Mouse (Mus musculus) stomach, postnatal 0 days (tissue): ENCODE measurements around the gene Anapc2. TPM values are rescaled to one million over a fixed set of nuclear protein-coding genes. Genes with fewer than 3 reads are reported as not detected.

Experiments used
- ATAC-seq: fragments of 200-750 bp; cut with Nextera tagmentation; 2 replicates; pipeline ENCODE4 v1.8.0; 2017; ENCODE audit not compliant: low FRiP score, low TSS enrichment
- DNase-seq: peaks from one replicate; pipeline ENCODE4 v3.0.0-alpha.2; 2016; ENCODE audit warnings: low spot score
- H3K27ac ChIP-seq: fragments of 300-500 bp; sonication (generic); replicated peaks from 2 replicates; pipeline ENCODE4 v1.5.1; 2014; ENCODE audit warnings: mild to moderate bottlenecking, control low read depth
- H3K27me3 ChIP-seq: fragments of 300-500 bp; sonication (generic); 2 replicates; pipeline ENCODE4 v1.6.1; 2014; ENCODE audit warnings: low read length; ENCODE audit not compliant: control insufficient read depth, insufficient read depth
- H3K36me3 ChIP-seq: fragments of 300-500 bp; sonication (generic); 2 replicates; pipeline ENCODE4 v1.6.1; 2014; ENCODE audit warnings: low read length, mixed read lengths; ENCODE audit not compliant: control insufficient read depth, insufficient read depth
- H3K4me1 ChIP-seq: fragments of 300-500 bp; sonication (generic); replicated peaks from 2 replicates; pipeline ENCODE4 v1.6.1; 2014; ENCODE audit warnings: antibody characterized with exemption; ENCODE audit not compliant: control insufficient read depth, insufficient read depth
- H3K4me2 ChIP-seq: fragments of 300-500 bp; sonication (generic); replicated peaks from 2 replicates; pipeline ENCODE4 v1.6.1; 2014; ENCODE audit warnings: low read depth, mild to moderate bottlenecking, control low read depth, moderate library complexity
- H3K4me3 ChIP-seq: fragments of 300-500 bp; sonication (generic); 2 replicates; pipeline ENCODE4 v1.5.1; 2014; ENCODE audit warnings: low read depth, low read length, control low read depth
- H3K9ac ChIP-seq: fragments of 300-500 bp; sonication (generic); 2 replicates; pipeline ENCODE4 v1.6.1; 2014; ENCODE audit warnings: mild to moderate bottlenecking, low read length, control low read depth, mixed read lengths
- H3K9me3 ChIP-seq: fragments of 300-500 bp; sonication (generic); 2 replicates; pipeline ENCODE4 v1.6.1; 2016; ENCODE audit warnings: low read length; ENCODE audit not compliant: control insufficient read depth
- CTCF ChIP-seq: IDR thresholded peaks from 2 replicates; pipeline ENCODE4 v1.5.1; 2016; ENCODE audit warnings: antibody characterized with exemption, low read depth, mild to moderate bottlenecking, moderate library complexity
- EP300 ChIP-seq: optimal IDR thresholded peaks from 2 replicates; pipeline ENCODE3; 2016; ENCODE audit warnings: antibody characterized with exemption
- WGBS: fragments of 180-500 bp; shearing (Covaris S2); extraction: QIAGEN DNeasy Blood & Tissue Kit; methylation state at CpG from one replicate; pipeline ENCODE4 v1.1.7; 2014; 5-methylcytosine and 5-hydroxymethylcytosine counted together
- polyA plus RNA-seq: library from polyadenylated mRNA; unstranded; fragments of >200 nt; fragmentation: Nextera tagmentation; extraction: Ambion mirVana; gene quantifications from 2 replicates; pipeline ENCODE4 v1.2.1, GENCODE M21; 2015

Anapc2 gene
- polyA plus RNA-seq, 1 experiment from 2014 or later, result 57.5 TPM

DNA sequence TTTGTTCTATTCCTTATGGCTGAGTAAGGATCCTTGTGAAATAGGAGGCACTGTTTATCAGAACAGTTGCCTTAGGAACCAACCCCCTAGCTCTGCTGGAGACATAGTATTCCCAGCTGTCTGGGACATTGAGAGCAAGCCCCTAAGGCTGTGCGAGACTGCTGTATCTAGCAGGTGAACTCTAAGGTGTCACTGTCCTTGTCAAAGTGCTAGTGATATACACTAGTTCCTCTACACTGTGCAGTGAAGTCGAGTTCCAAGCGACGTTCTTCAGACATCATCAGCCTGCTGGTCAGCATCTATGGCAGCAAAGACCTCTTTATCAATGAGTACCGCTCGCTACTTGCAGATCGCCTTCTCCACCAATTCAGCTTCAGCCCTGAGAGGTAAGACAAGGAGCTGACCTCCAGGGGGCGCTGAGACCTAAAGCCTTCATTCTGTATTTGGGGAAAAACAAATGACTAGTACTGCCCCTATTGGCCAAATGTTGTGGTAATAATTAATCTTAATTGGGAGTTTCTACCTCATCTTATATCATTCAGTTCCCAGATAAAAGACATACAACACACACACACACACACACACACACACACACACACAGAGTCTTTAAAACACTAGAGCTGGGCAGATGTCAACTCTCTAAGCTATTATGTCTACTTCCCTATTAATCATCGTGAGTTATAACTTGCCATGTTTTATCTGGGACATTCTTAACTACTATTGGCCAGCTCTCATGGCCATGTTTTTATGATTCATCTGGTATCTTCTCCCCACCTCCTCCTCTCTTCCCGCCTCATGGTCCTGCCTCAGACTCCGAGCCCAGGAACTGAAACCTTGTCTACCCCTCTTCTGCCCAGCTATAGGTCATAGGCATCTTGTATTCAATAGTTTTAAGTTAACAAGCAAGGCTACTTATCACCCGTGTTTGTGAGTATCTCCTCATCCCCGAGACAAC is 6.9 kb downstream of the Anapc2 start:
- Histone ChIP-seq H3K4me3 (no peak overlapping the region), H3K4me1 (no peaks in the 10 kb centered on the region), H3K4me2 (no peak overlapping the region), H3K9me3 (no peaks in the 10 kb centered on the region), H3K9ac (no peak overlapping the region), H3K36me3 (peaks cover 51% of the 10 kb centered on the region), H3K27ac (no peak overlapping the region), H3K27me3 (no peaks in the 10 kb centered on the region)
- ATAC-seq, result peak; percentile 72
- DNase-seq, result peak; percentile 93
- peak; percentile 96 for TF ChIP-seq CTCF
- TF ChIP-seq EP300, result no peak
- WGBS, result 61% methylated on average over 13 of the region's 13 CpGs

DNA sequence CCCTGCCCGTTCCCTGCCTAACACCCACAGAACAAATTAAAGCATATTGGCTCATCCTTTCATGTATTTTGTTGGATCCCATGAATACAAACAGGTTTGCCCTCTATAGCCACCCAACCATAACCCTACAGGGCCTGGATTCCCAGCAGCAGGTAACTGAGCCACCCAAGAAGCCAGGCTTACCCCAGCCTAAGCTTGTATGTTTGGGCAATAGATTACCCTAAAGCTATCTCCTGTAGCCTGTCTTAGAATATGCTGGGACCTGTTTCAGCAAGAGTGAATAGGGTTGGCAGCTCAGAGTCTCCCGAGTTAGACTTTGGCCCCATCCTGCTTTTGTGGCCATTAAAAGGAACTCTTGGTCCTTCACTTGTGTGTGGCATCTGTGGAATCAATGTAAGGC is 13.3 kb downstream of the Anapc2 start:
- H3K4me3 ChIP-seq, result no peak overlapping the region
- peaks cover 23% of the 10 kb centered on the region for H3K36me3 ChIP-seq
- DNase-seq, result no peak
- no peaks in the 10 kb centered on the region for H3K9me3 ChIP-seq
- WGBS, result 63% methylated on average over 2 of the region's 2 CpGs
- peak overlapping the region; percentile 94 for H3K27ac ChIP-seq
- H3K4me2 ChIP-seq, result no peak overlapping the region
- H3K27me3 ChIP-seq, result 0 out of 2 replicates have a peak, but pooled peaks cover 2% of the 10 kb centered on the region
- TF ChIP-seq CTCF (no peak), EP300 (no peak)
- H3K4me1 ChIP-seq, result peaks cover 8% of the 10 kb centered on the region; the same call in 1 of the 2 replicates
- ATAC-seq, result no peak
- H3K9ac ChIP-seq, result no peak overlapping the region

DNA sequence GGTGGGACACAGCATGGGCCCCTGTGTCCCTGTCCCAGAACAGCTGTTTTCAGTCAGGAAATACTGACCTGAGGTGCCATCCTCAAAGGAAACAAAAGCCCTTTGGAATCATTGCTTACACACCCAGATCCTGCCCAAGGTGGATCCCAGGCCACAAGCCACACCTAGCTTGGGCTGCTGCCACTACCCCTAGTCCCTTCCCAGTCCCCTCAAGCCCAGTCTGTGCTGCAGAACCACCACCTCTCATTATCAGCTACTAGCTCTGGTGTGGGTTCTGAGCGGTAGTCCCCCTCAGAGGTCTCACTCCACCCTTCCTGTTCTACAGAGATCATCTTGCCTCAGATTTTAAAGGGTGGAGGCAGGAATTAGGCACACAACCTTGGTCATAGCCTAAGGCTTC is 14.0 kb downstream of the Anapc2 start:
- TF ChIP-seq CTCF, result no peak
- TF ChIP-seq EP300, result no peak
- no peak overlapping the region for H3K4me2 ChIP-seq
- peaks cover 2% of the 10 kb centered on the region; the same call in 1 of the 2 replicates for H3K27me3 ChIP-seq
- H3K9ac ChIP-seq, result no peak overlapping the region
- H3K36me3 ChIP-seq, result peaks cover 17% of the 10 kb centered on the region
- WGBS, result 33% methylated on average over 1 of the region's 1 CpGs
- peak overlapping the region; percentile 94 for H3K27ac ChIP-seq
- peak; percentile 64 for DNase-seq
- ATAC-seq, result peak; percentile 33
- H3K4me1 ChIP-seq, result peaks cover 8% of the 10 kb centered on the region; the same call in 1 of the 2 replicates
- H3K9me3 ChIP-seq, result no peaks in the 10 kb centered on the region
- H3K4me3 ChIP-seq, result no peak overlapping the region

DNA sequence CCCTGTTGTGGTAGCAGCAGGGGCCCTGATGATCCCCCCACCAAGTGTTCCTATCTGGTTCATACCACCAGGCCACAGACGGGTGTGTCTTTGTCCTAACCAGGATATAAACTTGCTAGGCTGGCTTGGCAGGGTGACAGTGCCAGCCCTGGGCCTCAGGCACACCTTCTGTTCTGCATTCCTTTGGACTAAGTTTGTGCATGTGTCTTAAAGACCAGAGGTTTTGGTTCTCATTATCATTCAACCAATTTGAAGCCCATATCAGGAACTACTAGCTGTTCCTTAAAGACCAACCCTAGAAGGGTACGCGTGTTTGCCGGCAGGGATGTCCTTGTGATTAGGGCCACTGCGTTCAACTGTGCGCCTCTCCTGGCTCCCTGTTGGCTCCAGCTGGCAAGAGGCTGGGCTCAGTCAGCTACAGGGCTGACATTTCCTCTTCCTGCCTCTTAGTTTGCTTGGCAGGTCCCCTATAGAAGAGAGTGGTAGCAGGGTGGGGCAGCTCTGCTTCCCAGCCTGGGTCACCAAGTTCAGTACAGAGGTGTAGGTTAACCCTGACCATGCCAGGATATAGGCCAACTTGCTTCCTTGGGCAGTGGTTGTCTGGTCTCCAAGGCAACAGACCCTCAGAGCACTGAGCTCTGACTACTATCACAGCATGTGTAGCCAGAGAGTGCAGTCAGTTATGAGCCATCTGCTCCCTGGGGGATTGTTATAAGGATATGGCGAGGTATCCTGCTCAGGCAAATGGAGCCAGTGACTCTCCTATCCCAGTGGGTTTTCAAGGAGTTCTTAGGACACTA is 14.8 kb downstream of the Anapc2 start:
- no peak overlapping the region for H3K9ac ChIP-seq
- peak; percentile 82 for ATAC-seq
- WGBS, result 31% methylated on average over 7 of the region's 7 CpGs
- H3K4me2 ChIP-seq, result 0 out of 2 replicates have a peak overlapping the region, but pooled peaks have one; percentile 8
- H3K9me3 ChIP-seq, result no peaks in the 10 kb centered on the region
- peak; percentile 89 for DNase-seq
- H3K36me3 ChIP-seq, result peaks cover 17% of the 10 kb centered on the region
- H3K27ac ChIP-seq, result peak overlapping the region; percentile 94
- H3K27me3 ChIP-seq, result peaks cover 8% of the 10 kb centered on the region; the same call in 1 of the 2 replicates
- TF ChIP-seq EP300 (peak; percentile 94), CTCF (no peak)
- peaks cover 8% of the 10 kb centered on the region; the same call in 1 of the 2 replicates for H3K4me1 ChIP-seq
- H3K4me3 ChIP-seq, result no peak overlapping the region

DNA sequence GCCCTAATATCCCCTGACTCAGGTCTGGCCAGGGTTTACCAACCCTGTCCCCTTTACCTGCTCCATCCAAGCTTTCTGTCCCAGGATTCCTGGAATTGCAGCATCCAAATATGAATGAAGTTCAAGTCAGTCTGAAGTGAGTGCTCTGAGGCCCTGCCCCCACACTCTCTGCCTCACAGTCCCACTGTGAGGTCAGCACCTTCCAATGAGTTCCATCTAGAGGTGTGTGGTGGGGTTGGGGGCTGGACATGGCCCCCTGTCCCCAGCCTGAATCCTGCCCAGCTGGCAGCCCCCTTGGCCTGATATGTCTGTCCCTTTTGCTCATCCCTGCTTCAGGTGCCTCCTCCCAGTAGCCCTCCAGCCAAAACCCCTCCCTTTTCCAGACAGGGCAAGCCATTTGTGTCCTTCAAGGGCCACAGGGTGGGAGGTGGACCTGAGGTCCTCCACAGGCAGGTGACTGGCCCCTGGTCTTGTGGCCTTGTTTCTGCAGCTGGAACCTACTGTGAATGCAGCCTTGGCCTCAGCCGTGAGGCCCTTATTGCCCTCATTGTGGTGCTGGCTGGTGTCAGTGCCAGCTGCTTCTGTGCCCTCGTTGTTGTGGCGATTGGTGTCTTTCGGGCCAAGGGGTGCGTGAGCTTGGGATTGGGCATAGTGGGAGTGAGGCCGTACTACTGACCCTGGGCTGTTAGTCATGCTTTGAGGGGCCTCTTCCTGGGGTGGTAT is 15.8 kb downstream of the Anapc2 start, which contains the start of gene Tmem210:
TSS of gene Tmem210 (plus strand) at position 219 of the 723 bp plus-strand sequence.
- 69% methylated on average over 6 of the region's 6 CpGs for WGBS
- TF ChIP-seq CTCF, result no peak
- Histone ChIP-seq H3K9ac (no peak within 1 kb of the TSS), H3K9me3 (no peaks in the 10 kb centered on the region), H3K4me1 (peaks cover 8% of the 10 kb centered on the region; the same call in 1 of the 2 replicates), H3K4me2 (0 out of 2 replicates have a peak within 1 kb of the TSS, but pooled peaks have one; percentile 8), H3K27ac (peak within 1 kb of the TSS; percentile 94), H3K4me3 (no peak within 1 kb of the TSS), H3K27me3 (peaks cover 8% of the 10 kb centered on the region; the same call in 1 of the 2 replicates), H3K36me3 (peaks cover 13% of the 10 kb centered on the region)
- ATAC-seq (no peak), DNase-seq (no peak)
